Mouse (Mus musculus) lung, postnatal 0 days (tissue): ENCODE results near the gene Gm5741.

Experiments
- CTCF ChIP-seq: IDR thresholded peaks from 2 replicates; pipeline ENCODE4 v1.5.1; 2016; ENCODE audit warnings: antibody characterized with exemption, mild to moderate bottlenecking
- EP300 ChIP-seq: IDR thresholded peaks from 2 replicates; pipeline ENCODE4 v1.6.1; 2016; ENCODE audit warnings: antibody characterized with exemption, mild to moderate bottlenecking, control low read depth

GRCm38 (mm10) chr8:85083108-85083813 lies 15.5 kb upstream of the Gm5741 start, which contains the start of gene Man2b1:
- TF ChIP-seq CTCF (peak; percentile 60), EP300 (no peak)
